Mouse (Mus musculus) midbrain, embryonic 15.5 days (tissue): ENCODE measurements around the gene Wdr81. TPM values are rescaled to one million over a fixed set of nuclear protein-coding genes. Genes with fewer than 3 reads are reported as not detected.

Experiments
- ATAC-seq: fragments of 200-750 bp; cut with Nextera tagmentation; replicated peaks from 2 replicates; pipeline ENCODE4 v1.8.0; 2017; ENCODE audit warnings: moderate TSS enrichment
- H3K27ac ChIP-seq: fragments of 300-500 bp; sonication (generic); 2 replicates; pipeline ENCODE4 v1.5.1; 2015; ENCODE audit warnings: mild to moderate bottlenecking, inconsistent platforms
- H3K27me3 ChIP-seq: fragments of 300-500 bp; sonication (generic); replicated peaks from 2 replicates; pipeline ENCODE4 v1.6.1; 2015; ENCODE audit warnings: inconsistent platforms
- H3K36me3 ChIP-seq: fragments of 300-500 bp; sonication (generic); replicated peaks from 2 replicates; pipeline ENCODE4 v1.6.1; 2015; ENCODE audit warnings: inconsistent platforms
- H3K4me1 ChIP-seq: fragments of 300-500 bp; sonication (generic); 2 replicates; pipeline ENCODE4 v1.6.1; 2015; ENCODE audit warnings: inconsistent platforms
- H3K4me2 ChIP-seq: fragments of 300-500 bp; sonication (generic); 2 replicates; pipeline ENCODE4 v1.6.1; 2015; ENCODE audit warnings: inconsistent platforms, mild to moderate bottlenecking, moderate library complexity
- H3K4me3 ChIP-seq: fragments of 300-500 bp; sonication (generic); 2 replicates; pipeline ENCODE4 v1.5.1; 2015; ENCODE audit warnings: mild to moderate bottlenecking, inconsistent platforms
- H3K9ac ChIP-seq: fragments of 300-500 bp; sonication (generic); 2 replicates; pipeline ENCODE4 v1.6.1; 2015; ENCODE audit warnings: mild to moderate bottlenecking, inconsistent platforms
- H3K9me3 ChIP-seq: fragments of 300-500 bp; sonication (generic); 2 replicates; pipeline ENCODE4 v1.6.1; 2016; ENCODE audit warnings: inconsistent platforms
- WGBS: fragments of 180-500 bp; shearing (Covaris S2); methylation state at CpG from one replicate; pipeline ENCODE4 v1.1.7; 2015; ENCODE audit warnings: mixed read lengths; 5-methylcytosine and 5-hydroxymethylcytosine counted together
- polyA plus RNA-seq: library from polyadenylated mRNA; unstranded; fragments of >200 nt; fragmentation: Nextera tagmentation; extraction: Ambion mirVana; gene quantifications from 2 replicates; pipeline ENCODE4 v1.2.1, GENCODE M21; 2015

The Wdr81 gene
- 8.4 and 8.7 TPM in 2 replicates for polyA plus RNA-seq

GRCm38 (mm10) chr11:75453991-75454930 lies at the start of gene Wdr81:
Gene Wdr81 (minus strand): TSS chr11:75454717.
- Histone ChIP-seq H3K4me1 (peaks cover 17% of the 10 kb centered on the region), H3K9ac (peak within 1 kb of the TSS; percentile 70), H3K9me3 (no peaks in the 10 kb centered on the region), H3K36me3 (peaks cover under 1% of the 10 kb centered on the region; the same call in 1 of the 2 replicates), H3K27ac (peak within 1 kb of the TSS; percentile 66), H3K27me3 (no peaks in the 10 kb centered on the region), H3K4me3 (peak within 1 kb of the TSS; percentile 69), H3K4me2 (peak within 1 kb of the TSS; percentile 97)
- peak; percentile 95 for ATAC-seq
- 2% methylated on average over 56 of the region's 56 CpGs for WGBS

GRCm38 (mm10) chr11:75498126-75498525 lies 43.6 kb upstream of the Wdr81 start:
- Histone ChIP-seq H3K27ac (no peak overlapping the region), H3K4me2 (no peak overlapping the region), H3K9me3 (no peaks in the 10 kb centered on the region), H3K27me3 (no peaks in the 10 kb centered on the region), H3K9ac (no peak overlapping the region), H3K36me3 (peaks cover 97% of the 10 kb centered on the region), H3K4me1 (no peaks in the 10 kb centered on the region), H3K4me3 (no peak overlapping the region)
- 97% methylated on average over 1 of the region's 1 CpGs for WGBS
- no peak for ATAC-seq

GRCm38 (mm10) chr11:75494296-75495049 lies 40.0 kb upstream of the Wdr81 start:
- Histone ChIP-seq H3K9me3 (no peaks in the 10 kb centered on the region), H3K27ac (no peak overlapping the region), H3K4me2 (no peak overlapping the region), H3K4me1 (no peaks in the 10 kb centered on the region), H3K36me3 (peaks cover 95% of the 10 kb centered on the region), H3K27me3 (no peaks in the 10 kb centered on the region), H3K9ac (no peak overlapping the region), H3K4me3 (no peak overlapping the region)
- 96% methylated on average over 10 of the region's 10 CpGs for WGBS
- ATAC-seq: no peak

GRCm38 (mm10) chr11:75487496-75487895 lies 33.0 kb upstream of the Wdr81 start:
- Histone ChIP-seq H3K27ac (no peak overlapping the region), H3K4me2 (peak overlapping the region; percentile 74), H3K27me3 (no peaks in the 10 kb centered on the region), H3K4me1 (peaks cover 14% of the 10 kb centered on the region), H3K4me3 (peak overlapping the region; percentile 52), H3K36me3 (peaks cover 30% of the 10 kb centered on the region), H3K9me3 (no peaks in the 10 kb centered on the region), H3K9ac (peak overlapping the region; percentile 71)
- 53% methylated on average over 6 of the region's 6 CpGs for WGBS
- ATAC-seq: no peak

GRCm38 (mm10) chr11:75486601-75487285 lies 32.2 kb upstream of the Wdr81 start, which contains the start of gene Prpf8:
Gene Prpf8 (plus strand): TSS chr11:75486816.
- WGBS: under 1% methylated on average over 52 of the region's 52 CpGs
- Histone ChIP-seq H3K9me3 (no peaks in the 10 kb centered on the region), H3K27me3 (no peaks in the 10 kb centered on the region), H3K4me3 (peak within 1 kb of the TSS; percentile 52), H3K9ac (peak within 1 kb of the TSS; percentile 71), H3K4me1 (peaks cover 14% of the 10 kb centered on the region), H3K27ac (peak within 1 kb of the TSS; percentile 65), H3K4me2 (peak within 1 kb of the TSS; percentile 74), H3K36me3 (peaks cover 22% of the 10 kb centered on the region)
- peak; percentile 100 for ATAC-seq

- peak overlapping the region; percentile 52 for H3K4me3 ChIP-seq
- H3K4me1 ChIP-seq: peaks cover 14% of the 10 kb centered on the region
- H3K9ac ChIP-seq: no peak overlapping the region
- H3K36me3 ChIP-seq: peaks cover 17% of the 10 kb centered on the region
- no peaks in the 10 kb centered on the region for H3K27me3 ChIP-seq
- H3K4me2 ChIP-seq: peak overlapping the region; percentile 45
- ATAC-seq: no peak; the same call in 1 of the 2 replicates
- peak overlapping the region; percentile 65; the same call in 1 of the 2 replicates for H3K27ac ChIP-seq
- WGBS: 20% methylated on average over 3 of the region's 3 CpGs
- no peaks in the 10 kb centered on the region for H3K9me3 ChIP-seq
Observed at GRCm38 (mm10) chr11:75486192-75486591, 31.7 kb upstream of the Wdr81 start.

GRCm38 (mm10) chr11:75473376-75473775 lies 18.9 kb upstream of the Wdr81 start:
- Histone ChIP-seq H3K36me3 (no peaks in the 10 kb centered on the region), H3K9me3 (no peaks in the 10 kb centered on the region), H3K27me3 (no peaks in the 10 kb centered on the region; the same call in 1 of the 2 replicates), H3K4me3 (no peak overlapping the region), H3K4me1 (no peaks in the 10 kb centered on the region), H3K9ac (no peak overlapping the region), H3K27ac (no peak overlapping the region), H3K4me2 (no peak overlapping the region)
- WGBS: 59% methylated on average over 7 of the region's 7 CpGs
- no peak for ATAC-seq

- no peak overlapping the region for H3K4me3 ChIP-seq
- WGBS: 81% methylated on average over 11 of the region's 11 CpGs
- H3K27me3 ChIP-seq: peaks cover 2% of the 10 kb centered on the region; the same call in 1 of the 2 replicates
- no peak for ATAC-seq
- H3K4me2 ChIP-seq: no peak overlapping the region
- H3K9ac ChIP-seq: no peak overlapping the region
- no peaks in the 10 kb centered on the region for H3K9me3 ChIP-seq
- no peak overlapping the region for H3K27ac ChIP-seq
- H3K4me1 ChIP-seq: peaks cover 6% of the 10 kb centered on the region; the same call in 1 of the 2 replicates
- no peaks in the 10 kb centered on the region for H3K36me3 ChIP-seq
Observed at GRCm38 (mm10) chr11:75472469-75473081, 18.1 kb upstream of the Wdr81 start.

- Histone ChIP-seq H3K4me1 (peaks cover 7% of the 10 kb centered on the region; the same call in 1 of the 2 replicates), H3K9me3 (no peaks in the 10 kb centered on the region), H3K4me3 (no peak overlapping the region), H3K27ac (no peak overlapping the region), H3K36me3 (peaks cover 3% of the 10 kb centered on the region), H3K9ac (no peak overlapping the region), H3K27me3 (peaks cover 3% of the 10 kb centered on the region; the same call in 1 of the 2 replicates), H3K4me2 (no peak overlapping the region)
- no peak for ATAC-seq
- 88% methylated on average over 3 of the region's 3 CpGs for WGBS
Observed at GRCm38 (mm10) chr11:75470675-75471074, 16.2 kb upstream of the Wdr81 start.

- Histone ChIP-seq H3K4me2 (no peak overlapping the region), H3K4me3 (no peak overlapping the region), H3K9ac (no peak overlapping the region), H3K27me3 (peaks cover 3% of the 10 kb centered on the region; the same call in 1 of the 2 replicates), H3K9me3 (no peaks in the 10 kb centered on the region), H3K27ac (no peak overlapping the region), H3K4me1 (peaks cover 7% of the 10 kb centered on the region; the same call in 1 of the 2 replicates), H3K36me3 (peaks cover 12% of the 10 kb centered on the region)
- 93% methylated on average over 4 of the region's 4 CpGs for WGBS
- no peak for ATAC-seq
Observed at GRCm38 (mm10) chr11:75469261-75469660, 14.7 kb upstream of the Wdr81 start.

- Histone ChIP-seq H3K9me3 (no peaks in the 10 kb centered on the region), H3K27me3 (peaks cover 3% of the 10 kb centered on the region; the same call in 1 of the 2 replicates), H3K27ac (no peak overlapping the region), H3K4me2 (peak overlapping the region; percentile 48), H3K36me3 (peaks cover 12% of the 10 kb centered on the region), H3K9ac (no peak overlapping the region), H3K4me3 (no peak overlapping the region), H3K4me1 (peaks cover 7% of the 10 kb centered on the region; the same call in 1 of the 2 replicates)
- ATAC-seq: no peak
- WGBS: 68% methylated on average over 7 of the region's 7 CpGs
Observed at GRCm38 (mm10) chr11:75468410-75468809, 13.9 kb upstream of the Wdr81 start.
